Mouse (Mus musculus): ENCODE data around the gene Fam57a.
"Not testable (repeated sequence)": the region's sequence is repeated elsewhere in the genome, so short reads cannot be mapped to it uniquely, and the experiment has no call there.

The Fam57a gene

GRCm38 (mm10) chr11:76183745-76184144, 4.3 kb downstream of the Fam57a start:
- DNase-seq (ENCODE audit: low read depth), result no peak

DNA sequence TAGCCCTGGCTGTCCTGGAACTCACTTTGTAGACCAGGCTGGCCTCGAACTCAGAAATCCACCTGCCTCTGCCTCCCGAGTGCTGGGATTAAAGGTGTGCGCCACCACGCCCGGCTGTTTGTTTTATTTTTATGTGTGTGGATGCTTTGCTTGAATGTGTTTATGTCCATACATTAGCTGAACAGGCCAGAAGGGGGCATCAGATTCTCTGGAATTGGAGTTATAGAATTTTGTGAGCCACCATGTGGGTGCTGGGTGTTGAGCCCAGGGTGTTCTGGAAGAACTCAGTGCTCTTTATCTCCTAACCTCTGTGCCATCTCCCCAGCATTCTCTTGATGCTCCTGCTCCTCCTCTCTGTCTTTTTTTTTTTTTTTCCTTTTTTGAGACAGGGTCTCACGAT, 7.4 kb downstream of the Fam57a start:
- no peak for DNase-seq (ENCODE audit: low read depth)

DNA sequence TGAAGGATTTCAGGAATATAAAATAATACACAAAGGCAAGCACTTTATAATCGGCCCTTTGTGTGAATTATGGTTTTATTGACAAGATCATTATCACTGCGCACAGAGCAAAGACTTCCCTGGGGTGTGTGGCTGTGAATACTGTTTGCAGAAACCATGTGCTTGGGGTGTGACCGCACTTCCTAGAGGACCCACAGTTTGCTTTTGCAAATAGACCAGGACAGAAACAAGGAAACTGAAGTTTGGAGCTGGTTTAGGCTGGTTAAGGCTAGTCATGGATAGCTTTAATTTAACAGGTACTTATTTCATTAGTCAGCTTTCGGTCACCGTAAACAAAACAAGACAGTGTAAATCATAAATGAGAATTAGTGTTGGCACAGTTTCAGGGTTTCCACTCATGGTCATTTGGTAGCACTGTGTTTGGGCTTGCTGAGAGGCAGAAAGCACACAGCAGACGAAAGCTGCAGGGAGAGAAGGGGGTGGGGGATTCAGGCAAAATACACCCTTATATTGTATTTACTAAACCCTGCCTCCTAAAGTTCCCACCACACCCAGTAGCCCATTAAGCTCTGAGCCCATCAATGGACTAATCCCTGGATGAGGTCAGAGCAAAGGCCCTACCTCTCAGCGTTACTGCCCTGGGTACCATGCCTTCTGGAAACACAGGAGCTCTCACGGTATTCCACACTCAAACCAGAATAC, 17.0 kb downstream of the Fam57a start:
- no peak for DNase-seq (ENCODE audit: low read depth)

GRCm38 (mm10) chr11:76196977-76197469, 17.6 kb downstream of the Fam57a start:
- DNase-seq (ENCODE audit: low read depth), result no peak

DNA sequence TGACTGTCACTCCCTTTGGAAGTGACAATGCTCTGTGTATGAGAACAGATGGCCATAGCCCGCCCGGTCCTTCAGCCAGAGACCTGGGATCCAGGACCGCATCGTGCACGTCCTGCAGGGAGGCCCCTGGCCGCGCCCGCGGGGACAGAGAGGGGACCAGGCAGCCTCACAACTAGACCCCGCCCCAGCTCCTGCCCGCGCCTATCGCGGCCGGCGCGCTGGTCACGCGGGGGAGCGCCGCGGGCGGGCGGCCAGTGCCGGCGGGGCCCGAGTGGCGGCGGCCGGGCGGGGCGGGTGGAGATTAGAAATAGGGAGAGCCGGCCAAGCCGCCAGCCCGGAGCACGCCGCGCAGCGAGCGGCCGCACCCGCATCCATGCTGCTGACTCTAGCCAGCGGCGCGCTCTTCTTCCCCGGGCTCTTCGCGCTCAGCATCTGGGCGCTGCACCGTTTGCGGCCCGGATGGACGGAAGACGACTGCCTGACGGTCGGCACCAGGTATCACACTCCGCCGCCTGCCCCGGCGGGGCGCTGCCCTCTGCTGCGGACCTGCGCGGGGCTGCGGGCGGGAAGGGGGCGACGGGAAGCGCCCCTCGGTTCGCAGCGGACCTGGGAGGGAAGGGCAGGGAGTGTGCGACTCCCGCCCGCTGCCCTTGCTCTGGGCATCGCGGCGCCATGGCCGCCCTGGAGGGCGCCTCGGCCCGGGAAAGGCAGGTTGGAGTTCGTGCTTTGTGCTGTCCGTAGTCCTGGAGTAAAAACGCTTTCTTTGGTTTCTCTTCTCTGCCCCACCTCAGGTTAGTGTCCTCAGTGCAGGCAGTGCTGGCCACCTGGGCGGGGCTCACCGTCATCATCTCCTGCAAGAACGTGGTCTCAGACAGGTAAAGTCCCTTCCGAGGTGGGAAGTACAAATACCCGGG, 22.5 kb downstream of the Fam57a start:
- no peak for DNase-seq (ENCODE audit: low read depth)

DNA sequence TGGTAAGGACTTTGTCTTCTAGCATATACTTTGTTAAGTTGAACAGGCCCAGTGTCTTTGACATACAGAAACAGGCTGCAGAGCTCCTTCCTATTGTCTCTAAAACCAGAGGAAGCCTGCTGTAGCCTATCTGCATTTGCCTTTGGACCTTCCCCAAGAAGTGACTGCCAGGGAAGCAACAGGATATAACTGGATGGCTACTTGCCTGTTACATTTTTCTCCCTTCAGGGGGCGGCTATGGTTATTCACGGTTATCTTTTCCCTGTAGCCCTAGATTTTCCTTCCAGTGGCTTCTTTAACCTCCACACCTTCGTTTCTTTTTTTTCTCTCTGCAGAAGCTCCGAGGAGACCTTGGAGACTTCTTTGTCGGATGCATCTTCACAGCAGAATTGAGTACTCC, 27.3 kb downstream of the Fam57a start:
- no peak for DNase-seq (ENCODE audit: low read depth)

- DNase-seq (ENCODE audit: low read depth), result no peak
Measured at GRCm38 (mm10) chr11:76210228-76210985, 30.9 kb downstream of the Fam57a start.

DNA sequence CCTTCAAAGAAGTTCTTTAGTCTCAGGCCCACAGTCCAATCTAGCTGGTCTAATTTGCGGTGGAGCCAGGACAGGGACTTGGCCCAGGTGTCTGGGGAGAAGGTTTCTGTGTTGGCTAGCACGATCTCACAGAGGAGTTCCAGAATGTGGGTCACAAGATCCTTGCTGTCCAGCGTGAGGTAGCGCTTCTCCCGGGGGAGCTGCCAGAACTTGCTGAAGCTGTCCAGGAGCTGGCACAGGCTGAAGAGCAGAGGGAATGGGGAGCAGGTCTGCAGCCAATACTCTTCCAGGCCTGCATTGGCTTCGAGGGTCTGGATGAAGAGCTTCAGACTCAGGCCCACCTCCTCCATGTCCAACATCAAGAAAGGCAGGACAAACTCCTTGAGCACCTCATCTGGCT, 32.1 kb downstream of the Fam57a start:
- not testable (repeated sequence) for DNase-seq (ENCODE audit: low read depth)

DNA sequence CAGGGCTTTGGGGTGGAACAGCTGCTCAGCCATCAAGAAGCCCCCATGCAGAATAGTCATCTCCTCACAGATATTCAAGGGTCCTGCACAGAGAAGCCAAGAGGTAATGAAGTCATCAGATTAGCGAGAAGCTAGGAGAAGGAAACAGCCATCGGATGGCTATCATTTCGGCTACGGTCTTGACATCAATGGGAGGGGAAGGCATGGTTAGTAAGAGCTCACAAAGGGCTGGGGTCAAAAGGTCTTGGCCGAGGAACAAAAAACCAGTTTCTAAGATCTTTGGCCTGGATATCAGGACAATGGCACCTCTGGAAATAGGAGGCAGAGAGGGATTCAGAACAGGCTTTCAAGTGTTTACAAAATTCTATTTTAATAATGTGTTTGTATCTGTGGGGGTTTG, 34.4 kb downstream of the Fam57a start:
- DNase-seq (ENCODE audit: low read depth), result no peak

GRCm38 (mm10) chr11:76215011-76215410, 35.5 kb downstream of the Fam57a start:
- no peak for DNase-seq (ENCODE audit: low read depth)

DNA sequence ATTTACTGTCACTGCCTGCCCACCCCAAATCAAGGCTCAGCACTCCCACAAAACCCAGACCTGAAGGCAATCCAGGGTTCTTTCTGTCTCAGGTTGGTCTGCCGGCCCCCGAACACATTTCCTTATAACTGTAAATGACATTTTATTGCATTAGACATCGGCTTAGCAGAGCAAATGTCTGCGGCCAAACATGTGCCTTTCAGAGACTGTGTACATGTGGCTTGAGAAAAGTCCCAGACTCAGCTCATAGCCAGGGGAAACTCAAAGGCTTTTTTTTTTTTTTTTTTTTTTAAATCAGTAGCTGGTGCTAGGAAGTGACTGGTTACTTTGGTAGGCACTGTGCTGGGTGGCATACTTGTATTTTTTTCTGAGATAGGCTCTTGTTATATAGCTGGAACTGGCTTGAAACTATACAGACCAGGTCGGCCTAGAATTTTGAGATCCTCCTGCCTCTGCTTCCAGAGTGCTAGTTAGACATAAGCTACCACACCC, 36.6 kb downstream of the Fam57a start:
- DNase-seq (ENCODE audit: low read depth), result no peak

DNA sequence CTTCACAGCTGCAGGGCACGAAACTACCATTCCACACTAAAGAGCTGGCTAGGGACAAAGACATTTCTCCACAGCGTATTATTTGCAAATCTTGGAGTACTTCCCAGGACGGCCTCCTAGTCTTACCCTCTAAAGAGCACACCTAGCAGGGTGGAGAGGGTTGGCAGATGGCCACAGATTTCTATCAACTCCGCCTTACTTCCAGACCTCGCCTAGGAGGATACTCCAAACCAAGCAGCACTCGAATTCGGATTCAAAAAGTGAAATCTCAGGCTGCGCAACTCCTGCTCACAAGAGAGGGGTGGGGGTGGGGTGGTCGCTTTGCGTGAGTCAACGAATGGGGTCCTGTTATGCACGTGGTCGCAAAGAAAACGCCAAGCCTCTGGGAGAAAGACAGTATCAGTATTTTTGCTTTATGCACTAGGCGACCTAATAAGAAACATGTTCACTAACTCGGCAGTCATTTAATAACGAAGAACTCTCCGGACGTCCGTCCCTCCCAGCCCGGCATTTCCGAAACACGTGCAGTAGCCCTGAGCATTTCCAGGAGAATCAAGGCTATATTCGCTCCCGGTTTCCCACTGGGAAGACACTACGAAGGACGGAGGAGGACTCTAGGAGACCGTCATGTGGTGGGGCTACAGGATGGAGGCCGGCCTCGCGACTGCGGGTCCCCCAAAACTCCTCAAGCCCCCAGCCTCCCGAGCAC, 37.4 kb downstream of the Fam57a start:
- DNase-seq (ENCODE audit: low read depth), result no peak

- peak; percentile 99 for DNase-seq (ENCODE audit: low read depth)
Measured at GRCm38 (mm10) chr11:76217390-76217800, 37.9 kb downstream of the Fam57a start, which contains the start of the genes Dbil5 and Gemin4. Gene Dbil5 (plus strand): TSS chr11:76217608. Gene Gemin4 (minus strand): TSS chr11:76217664.

GRCm38 (mm10) chr11:76224631-76225030, 45.2 kb downstream of the Fam57a start:
- DNase-seq (ENCODE audit: low read depth), result no peak

DNA sequence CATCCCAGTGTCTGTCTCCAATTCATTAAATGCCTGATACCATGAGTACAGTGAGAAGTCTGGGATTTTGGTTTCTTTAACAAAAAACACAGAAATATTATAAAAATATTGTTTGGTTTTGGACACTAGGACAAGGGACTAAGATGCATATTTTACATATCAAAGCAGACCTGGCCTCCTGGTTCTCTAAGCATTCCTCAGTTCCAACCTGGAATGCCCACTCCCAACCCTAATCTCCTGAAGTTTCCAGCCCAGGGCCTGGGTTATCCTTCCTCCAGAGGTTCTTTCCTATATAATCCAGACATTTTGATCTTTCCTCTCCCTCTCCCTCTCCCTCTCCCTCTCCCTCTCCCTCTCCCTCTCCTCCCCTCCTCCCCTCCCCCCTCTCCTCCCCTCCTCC, 45.6 kb downstream of the Fam57a start:
- no peak for DNase-seq (ENCODE audit: low read depth)

GRCm38 (mm10) chr11:76236136-76236535, 56.7 kb downstream of the Fam57a start:
- no peak for DNase-seq (ENCODE audit: low read depth)

DNA sequence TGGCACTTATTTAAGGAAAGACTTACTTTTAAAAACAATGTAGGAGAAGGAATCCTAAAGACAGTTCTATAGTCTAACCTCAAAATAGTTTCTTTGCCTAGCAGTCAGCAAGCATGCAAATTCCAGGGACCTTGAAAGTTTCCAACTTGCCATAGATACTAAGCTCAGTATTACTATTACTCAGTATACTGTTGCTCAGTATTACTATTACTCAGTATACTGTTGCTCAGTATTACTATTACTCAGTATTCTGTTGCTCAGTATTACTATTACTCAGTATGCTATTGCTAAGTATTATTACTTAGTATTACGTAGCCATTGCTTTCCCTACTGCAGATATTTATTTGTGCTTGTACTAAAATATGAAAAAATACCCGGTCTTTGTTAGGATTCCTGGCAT, 60.3 kb downstream of the Fam57a start:
- DNase-seq (ENCODE audit: low read depth), result no peak

DNA sequence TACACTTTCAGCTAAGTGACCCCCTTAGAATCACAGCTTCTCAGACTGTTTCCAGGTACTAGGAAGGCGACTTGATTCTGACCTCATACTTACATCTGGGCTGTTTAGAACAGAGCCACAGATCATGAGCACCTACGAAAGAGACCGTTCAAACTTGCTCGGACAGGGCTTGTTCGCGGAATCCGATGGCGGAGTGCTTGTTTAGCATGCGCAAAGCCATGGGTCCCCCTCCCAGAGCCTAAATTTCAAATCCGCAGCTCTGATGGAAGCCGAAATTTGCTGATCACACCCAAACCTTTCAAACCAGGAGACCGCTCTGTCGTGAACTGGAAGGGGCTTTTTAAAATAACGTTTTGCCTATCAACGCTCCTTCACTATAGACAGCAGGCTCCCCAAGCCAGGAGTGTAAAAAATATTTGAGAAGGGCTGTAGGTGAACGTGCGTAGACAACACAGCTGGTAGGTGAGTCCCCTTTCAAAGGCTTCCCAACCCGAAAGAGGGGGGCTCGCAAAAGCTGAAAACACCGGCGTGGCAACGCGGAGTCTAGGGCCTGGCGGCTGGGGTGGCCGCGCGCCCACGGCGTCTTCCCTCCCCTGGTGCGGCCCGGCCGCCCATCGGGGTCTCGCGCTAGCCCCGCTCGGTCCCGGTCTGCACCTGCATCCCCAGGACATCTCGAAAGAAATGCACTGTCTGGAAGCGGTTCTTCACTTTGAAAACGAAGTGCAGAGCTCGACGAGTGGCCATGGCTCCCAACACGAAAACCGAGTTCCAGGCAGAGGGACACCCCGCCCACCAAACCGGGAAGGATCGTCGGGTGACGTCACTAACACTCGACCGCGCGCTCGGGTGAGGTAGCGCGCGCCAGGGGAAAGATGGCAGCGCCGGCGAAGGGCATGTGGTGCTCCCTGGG, 63.7 kb downstream of the Fam57a start, which contains the start of the genes Mrm3 and Glod4:
Gene Mrm3 (plus strand): TSS at position 815 of the 910 bp plus-strand sequence.
Gene Glod4 (minus strand): TSS at position 825 of the 910 bp plus-strand sequence.
- peak; percentile 82 for DNase-seq (ENCODE audit: low read depth)

DNA sequence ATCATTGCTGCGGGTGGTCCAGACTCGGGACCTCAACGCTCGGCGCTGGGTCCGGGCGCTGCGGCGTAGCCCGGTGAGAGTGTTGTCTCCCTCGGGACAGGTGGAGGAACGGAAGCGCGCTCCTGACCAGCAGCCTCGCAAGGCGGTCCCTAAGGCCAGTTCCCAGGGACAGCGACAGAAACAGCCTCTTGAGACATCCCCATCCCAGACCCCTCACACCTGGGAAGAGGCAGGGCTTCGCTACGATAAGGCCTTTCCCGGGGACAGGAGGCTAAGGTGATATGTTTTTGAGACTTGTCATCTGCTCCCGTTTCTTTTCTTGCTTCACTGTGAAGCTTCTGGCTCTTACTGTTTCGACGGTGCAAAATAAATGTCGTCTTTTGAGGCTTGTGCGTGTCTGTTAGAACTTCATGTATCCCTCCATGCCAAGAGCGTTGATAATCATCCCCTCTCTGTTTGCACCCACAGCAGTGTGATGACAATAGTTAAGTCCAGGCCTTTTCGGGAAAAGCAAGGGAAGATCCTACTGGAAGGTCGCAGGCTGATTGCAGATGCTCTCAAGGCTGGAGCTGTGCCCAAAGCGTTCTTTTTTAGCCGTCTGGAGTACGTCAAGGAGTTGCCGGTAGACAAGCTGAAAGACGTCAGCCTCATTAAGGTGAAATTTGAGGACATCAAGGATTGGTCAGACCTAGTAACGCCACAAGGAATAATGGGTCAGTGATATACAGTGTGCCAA, 64.5 kb downstream of the Fam57a start:
- DNase-seq (ENCODE audit: low read depth), result no peak
